Mouse (Mus musculus) midbrain, embryonic 16.5 days (tissue): ENCODE results near the gene Dll3. TPM values are rescaled to one million over a fixed set of nuclear protein-coding genes. Genes with fewer than 3 reads are reported as not detected.

ENCODE experiments used
- ATAC-seq: fragments of 200-750 bp; cut with Nextera tagmentation; 2 replicates; pipeline ENCODE4 v1.8.0; 2017; ENCODE audit warnings: moderate TSS enrichment
- H3K27ac ChIP-seq: fragments of 300-500 bp; sonication (generic); 2 replicates; pipeline ENCODE4 v1.5.1; 2014; ENCODE audit warnings: mild to moderate bottlenecking, low read length, mixed read lengths
- H3K27me3 ChIP-seq: fragments of 300-500 bp; sonication (generic); 2 replicates; pipeline ENCODE4 v1.6.1; 2014; ENCODE audit warnings: low read depth, low read length, mixed read lengths; ENCODE audit not compliant: control insufficient read depth, insufficient read depth
- H3K36me3 ChIP-seq: fragments of 300-500 bp; sonication (generic); 2 replicates; pipeline ENCODE4 v1.6.1; 2014; ENCODE audit warnings: mild to moderate bottlenecking, low read length, moderate library complexity, mixed read lengths; ENCODE audit not compliant: control insufficient read depth, insufficient read depth
- H3K4me1 ChIP-seq: fragments of 300-500 bp; sonication (generic); 2 replicates; pipeline ENCODE4 v1.6.1; 2014; ENCODE audit warnings: mild to moderate bottlenecking, low read length, mixed read lengths; ENCODE audit not compliant: control insufficient read depth, insufficient read depth
- H3K4me2 ChIP-seq: fragments of 300-500 bp; sonication (generic); 2 replicates; pipeline ENCODE4 v1.6.1; 2014; ENCODE audit warnings: mild to moderate bottlenecking, low read length, mixed read lengths
- H3K4me3 ChIP-seq: fragments of 300-500 bp; sonication (generic); 2 replicates; pipeline ENCODE4 v1.5.1; 2014; ENCODE audit warnings: low read depth, mild to moderate bottlenecking, low read length, moderate library complexity, mixed read lengths
- H3K9ac ChIP-seq: fragments of 300-500 bp; sonication (generic); 2 replicates; pipeline ENCODE4 v1.6.1; 2014; ENCODE audit warnings: low read depth, low read length, mixed read lengths
- H3K9me3 ChIP-seq: fragments of 300-500 bp; sonication (generic); replicated peaks from 2 replicates; pipeline ENCODE4 v1.6.1; 2014; ENCODE audit warnings: mild to moderate bottlenecking, low read length, mixed read lengths; ENCODE audit not compliant: control insufficient read depth, poor library complexity, severe bottlenecking
- WGBS: fragments of 180-500 bp; shearing (Covaris S2); extraction: QIAGEN DNeasy Blood & Tissue Kit; methylation state at CpG from one replicate; pipeline ENCODE4 v1.1.7; 2014; 5-methylcytosine and 5-hydroxymethylcytosine counted together
- polyA plus RNA-seq: library from polyadenylated mRNA; unstranded; fragments of >200 nt; fragmentation: Nextera tagmentation; extraction: Ambion mirVana; gene quantifications from 2 replicates; pipeline ENCODE4 v1.2.1, GENCODE M21; 2015

Dll3 gene
- polyA plus RNA-seq, 1 experiment from 2014 or later: 16.5 TPM

GRCm38 (mm10) chr7:28338108-28338998 lies 36.3 kb upstream of the Dll3 start, which contains the start of gene Supt5:
TSS of gene Supt5 (minus strand) at chr7:28338746.
- Histone ChIP-seq H3K4me1 (peaks cover 21% of the 10 kb centered on the region), H3K4me2 (peak within 1 kb of the TSS; percentile 71), H3K36me3 (no peaks in the 10 kb centered on the region), H3K27me3 (no peaks in the 10 kb centered on the region), H3K9ac (peak within 1 kb of the TSS; percentile 96), H3K27ac (peak within 1 kb of the TSS; percentile 90), H3K9me3 (no peaks in the 10 kb centered on the region), H3K4me3 (peak within 1 kb of the TSS; percentile 97)
- under 1% methylated on average over 77 of the region's 77 CpGs for WGBS
- ATAC-seq: peak; percentile 99

GRCm38 (mm10) chr7:28335471-28335870 lies 33.4 kb upstream of the Dll3 start:
- Histone ChIP-seq H3K27ac (no peak overlapping the region), H3K36me3 (peaks cover 3% of the 10 kb centered on the region; the same call in 1 of the 2 replicates), H3K4me1 (peaks cover 21% of the 10 kb centered on the region), H3K9ac (no peak overlapping the region), H3K4me3 (no peak overlapping the region), H3K9me3 (no peaks in the 10 kb centered on the region), H3K4me2 (no peak overlapping the region), H3K27me3 (no peaks in the 10 kb centered on the region)
- 93% methylated on average over 2 of the region's 2 CpGs for WGBS
- no peak for ATAC-seq

- no peak overlapping the region for H3K9ac ChIP-seq
- H3K9me3 ChIP-seq: no peaks in the 10 kb centered on the region
- ATAC-seq: no peak
- WGBS: 92% methylated on average over 4 of the region's 4 CpGs
- no peak overlapping the region for H3K4me3 ChIP-seq
- H3K36me3 ChIP-seq: peaks cover 11% of the 10 kb centered on the region; the same call in 1 of the 2 replicates
- H3K27ac ChIP-seq: no peak overlapping the region
- peaks cover 21% of the 10 kb centered on the region for H3K4me1 ChIP-seq
- H3K27me3 ChIP-seq: no peaks in the 10 kb centered on the region
- H3K4me2 ChIP-seq: no peak overlapping the region
Observed at GRCm38 (mm10) chr7:28334534-28334933, 32.5 kb upstream of the Dll3 start.

GRCm38 (mm10) chr7:28328260-28328659 lies 26.2 kb upstream of the Dll3 start:
- Histone ChIP-seq H3K9me3 (no peaks in the 10 kb centered on the region), H3K27ac (no peak overlapping the region), H3K27me3 (no peaks in the 10 kb centered on the region), H3K4me3 (no peak overlapping the region), H3K4me1 (no peaks in the 10 kb centered on the region), H3K9ac (no peak overlapping the region), H3K4me2 (no peak overlapping the region), H3K36me3 (peaks cover 43% of the 10 kb centered on the region)
- 95% methylated on average over 2 of the region's 2 CpGs for WGBS
- no peak for ATAC-seq

- WGBS: 86% methylated on average over 4 of the region's 4 CpGs
- H3K4me3 ChIP-seq: no peak overlapping the region
- H3K9ac ChIP-seq: no peak overlapping the region
- H3K9me3 ChIP-seq: no peaks in the 10 kb centered on the region
- no peaks in the 10 kb centered on the region for H3K4me1 ChIP-seq
- no peaks in the 10 kb centered on the region for H3K27me3 ChIP-seq
- no peak for ATAC-seq
- H3K4me2 ChIP-seq: no peak overlapping the region
- H3K36me3 ChIP-seq: peaks cover 58% of the 10 kb centered on the region
- no peak overlapping the region for H3K27ac ChIP-seq
Observed at GRCm38 (mm10) chr7:28326457-28326856, 24.4 kb upstream of the Dll3 start.

- 97% methylated on average over 8 of the region's 8 CpGs for WGBS
- Histone ChIP-seq H3K4me3 (no peak overlapping the region), H3K27ac (no peak overlapping the region), H3K4me1 (no peaks in the 10 kb centered on the region), H3K27me3 (no peaks in the 10 kb centered on the region), H3K36me3 (peaks cover 61% of the 10 kb centered on the region), H3K9me3 (no peaks in the 10 kb centered on the region), H3K4me2 (no peak overlapping the region), H3K9ac (no peak overlapping the region)
- no peak for ATAC-seq
Observed at GRCm38 (mm10) chr7:28325293-28325692, 23.3 kb upstream of the Dll3 start.

GRCm38 (mm10) chr7:28321974-28322720 lies 20.1 kb upstream of the Dll3 start:
- H3K27ac ChIP-seq: no peak overlapping the region
- ATAC-seq: no peak
- H3K36me3 ChIP-seq: peaks cover 77% of the 10 kb centered on the region
- H3K4me3 ChIP-seq: no peak overlapping the region
- no peaks in the 10 kb centered on the region for H3K27me3 ChIP-seq
- no peak overlapping the region for H3K9ac ChIP-seq
- 96% methylated on average over 15 of the region's 15 CpGs for WGBS
- H3K4me2 ChIP-seq: no peak overlapping the region
- H3K9me3 ChIP-seq: no peaks in the 10 kb centered on the region
- no peaks in the 10 kb centered on the region for H3K4me1 ChIP-seq

GRCm38 (mm10) chr7:28318714-28319113 lies 16.7 kb upstream of the Dll3 start:
- Histone ChIP-seq H3K27me3 (no peaks in the 10 kb centered on the region), H3K4me2 (no peak overlapping the region), H3K4me3 (no peak overlapping the region), H3K36me3 (peaks cover 80% of the 10 kb centered on the region), H3K4me1 (no peaks in the 10 kb centered on the region), H3K9me3 (no peaks in the 10 kb centered on the region), H3K27ac (no peak overlapping the region), H3K9ac (no peak overlapping the region)
- 95% methylated on average over 17 of the region's 17 CpGs for WGBS
- ATAC-seq: no peak

GRCm38 (mm10) chr7:28318036-28318435 lies 16.0 kb upstream of the Dll3 start:
- Histone ChIP-seq H3K36me3 (peaks cover 73% of the 10 kb centered on the region), H3K4me3 (no peak overlapping the region), H3K4me1 (no peaks in the 10 kb centered on the region), H3K27ac (no peak overlapping the region), H3K4me2 (no peak overlapping the region), H3K27me3 (no peaks in the 10 kb centered on the region), H3K9me3 (no peaks in the 10 kb centered on the region), H3K9ac (no peak overlapping the region)
- 89% methylated on average over 3 of the region's 3 CpGs for WGBS
- no peak for ATAC-seq
